Mouse (Mus musculus): ENCODE data around the gene Slc27a4.

The Slc27a4 gene

GRCm38 (mm10) chr2:29820025-29820817, 17.8 kb downstream of the Slc27a4 start, which contains the start of gene Urm1:
TSS of gene Urm1 (plus strand) at chr2:29820075.
- peak; percentile 83 for DNase-seq (ENCODE audit: low read depth, low spot score)

- DNase-seq (ENCODE audit: low read depth, low spot score), result no peak
These were observed 24.0 kb downstream of the Slc27a4 start for GRCm38 (mm10) chr2:29826318-29826925.

- peak; percentile 99 for DNase-seq (ENCODE audit: low read depth, low spot score)
These were observed 24.7 kb downstream of the Slc27a4 start for GRCm38 (mm10) chr2:29826926-29827708.

GRCm38 (mm10) chr2:29827709-29828024, 25.2 kb downstream of the Slc27a4 start:
- no peak for DNase-seq (ENCODE audit: low read depth, low spot score)

- peak; percentile 96 for DNase-seq (ENCODE audit: low read depth, low spot score)
These were observed 28.7 kb downstream of the Slc27a4 start for GRCm38 (mm10) chr2:29831106-29831505.

GRCm38 (mm10) chr2:29833796-29834195, 31.4 kb downstream of the Slc27a4 start:
- DNase-seq (ENCODE audit: low read depth, low spot score), result no peak

- DNase-seq (ENCODE audit: low read depth, low spot score), result peak; percentile 73
These were observed 33.0 kb downstream of the Slc27a4 start for GRCm38 (mm10) chr2:29835391-29835899.

GRCm38 (mm10) chr2:29839460-29839859, 37.0 kb downstream of the Slc27a4 start:
- peak; percentile 63 for DNase-seq (ENCODE audit: low read depth, low spot score)

- DNase-seq (ENCODE audit: low read depth, low spot score), result peak; percentile 82
These were observed 41.0 kb downstream of the Slc27a4 start for GRCm38 (mm10) chr2:29843231-29844105.

GRCm38 (mm10) chr2:29844115-29844514, 41.7 kb downstream of the Slc27a4 start:
- DNase-seq (ENCODE audit: low read depth, low spot score), result peak; percentile 63

- no peak for DNase-seq (ENCODE audit: low read depth, low spot score)
These were observed 42.2 kb downstream of the Slc27a4 start for GRCm38 (mm10) chr2:29844661-29845060.

GRCm38 (mm10) chr2:29845636-29846035, 43.2 kb downstream of the Slc27a4 start:
- DNase-seq (ENCODE audit: low read depth, low spot score), result no peak

GRCm38 (mm10) chr2:29846061-29846853, 43.8 kb downstream of the Slc27a4 start:
- DNase-seq (ENCODE audit: low read depth, low spot score), result peak; percentile 88

GRCm38 (mm10) chr2:29846911-29847310, 44.5 kb downstream of the Slc27a4 start:
- no peak for DNase-seq (ENCODE audit: low read depth, low spot score)

GRCm38 (mm10) chr2:29849041-29849440, 46.6 kb downstream of the Slc27a4 start:
- peak; percentile 71 for DNase-seq (ENCODE audit: low read depth, low spot score)

- DNase-seq (ENCODE audit: low read depth, low spot score), result no peak
These were observed 47.5 kb downstream of the Slc27a4 start for GRCm38 (mm10) chr2:29849841-29850480.

GRCm38 (mm10) chr2:29852957-29853485, 50.6 kb downstream of the Slc27a4 start:
- no peak for DNase-seq (ENCODE audit: low read depth, low spot score)

- peak; percentile 57 for DNase-seq (ENCODE audit: low read depth, low spot score)
These were observed 51.3 kb downstream of the Slc27a4 start for GRCm38 (mm10) chr2:29853736-29854135.

GRCm38 (mm10) chr2:29855585-29856210, 53.3 kb downstream of the Slc27a4 start:
- no peak for DNase-seq (ENCODE audit: low read depth, low spot score)

Data from brain, adult 2 months (tissue).